Mouse (Mus musculus): ENCODE results near the gene Armcx5. TPM values are rescaled to one million over a fixed set of nuclear protein-coding genes. Genes with fewer than 3 reads are reported as not detected.

Gene Armcx5
- 9.5 TPM for polyA plus RNA-seq (2014; fragmentation: Illumina TruSeq; extraction: RNeasy Lipid Tissue Mini Kit (QIAGEN cat#74804); ENCODE audit: low replicate concordance)

DNA sequence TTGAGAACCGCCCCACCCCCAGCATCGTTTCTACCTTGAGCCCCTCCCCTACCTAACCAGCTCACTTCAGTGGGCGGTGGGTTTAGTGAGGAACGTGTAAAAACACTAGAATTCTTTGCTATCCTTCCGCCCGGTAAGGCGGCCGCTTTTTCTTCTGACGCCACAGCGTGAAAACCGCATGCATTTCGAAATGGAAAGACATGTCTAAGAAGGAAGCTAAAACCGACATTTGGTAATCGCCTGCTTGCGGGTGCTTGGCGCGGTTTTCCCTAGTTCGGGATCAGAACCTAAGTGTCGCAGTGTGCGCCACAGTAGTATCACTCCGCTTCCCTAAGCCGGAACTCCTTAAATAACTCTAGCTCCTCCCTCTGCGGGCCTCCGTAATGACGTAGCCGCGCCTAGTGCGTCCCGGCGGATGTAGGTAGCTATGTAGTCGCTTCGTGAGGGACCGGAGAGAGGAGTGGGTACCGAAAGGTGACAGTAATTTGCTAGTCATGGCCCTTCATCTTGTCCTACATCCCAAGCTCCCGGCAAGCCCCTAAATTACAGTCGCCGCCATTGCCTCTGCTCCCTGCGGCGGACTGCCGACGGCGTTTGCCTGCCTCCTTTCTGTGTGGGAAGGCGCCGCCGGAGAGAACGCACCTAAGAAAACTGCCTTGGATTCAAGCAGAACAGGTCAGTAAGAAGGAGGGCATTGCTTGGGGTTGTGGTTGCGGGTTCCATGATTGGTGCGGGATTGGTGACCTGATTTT, at the start of gene Armcx5, which contains the start of gene Gprasp1:
Gene Armcx5, plus strand, starts transcription at position 430 of the 752 bp plus-strand sequence.
Gene Gprasp1, plus strand, starts transcription at position 430 of the 752 bp plus-strand sequence.

GRCm38 (mm10) chrX:135693633-135694032, 48.9 kb upstream of the Armcx5 start, which contains the start of gene Tcp11x2:
TSS of gene Tcp11x2 (minus strand) at chrX:135693790.

GRCm38 (mm10) chrX:135725161-135725560, 17.4 kb upstream of the Armcx5 start, which contains the start of gene Tmsb15a:
TSS of gene Tmsb15a (minus strand) at chrX:135725261.

Other genes with a start within 250 kb of the Armcx5 start
- gene AV320801, start 248.1 kb upstream of the Armcx5 start, polyA plus RNA-seq (2014; fragmentation: Illumina TruSeq; extraction: RNeasy Lipid Tissue Mini Kit (QIAGEN cat#74804); ENCODE audit: low replicate concordance), result not detected
- 3.5 TPM for gene Nxf7, start 144.0 kb upstream of the Armcx5 start, polyA plus RNA-seq (2014; fragmentation: Illumina TruSeq; extraction: RNeasy Lipid Tissue Mini Kit (QIAGEN cat#74804); ENCODE audit: low replicate concordance)
- gene Prame, start 115.0 kb upstream of the Armcx5 start, polyA plus RNA-seq (2014; fragmentation: Illumina TruSeq; extraction: RNeasy Lipid Tissue Mini Kit (QIAGEN cat#74804); ENCODE audit: low replicate concordance), result not detected
- not detected for gene Tcp11x2, start 48.9 kb upstream of the Armcx5 start, polyA plus RNA-seq (2014; fragmentation: Illumina TruSeq; extraction: RNeasy Lipid Tissue Mini Kit (QIAGEN cat#74804); ENCODE audit: low replicate concordance)
- not detected for gene Tmsb15a, start 17.5 kb upstream of the Armcx5 start, polyA plus RNA-seq (2014; fragmentation: Illumina TruSeq; extraction: RNeasy Lipid Tissue Mini Kit (QIAGEN cat#74804); ENCODE audit: low replicate concordance)
- 19.4 TPM for gene Gprasp1, start within 50 bp of the Armcx5 start, polyA plus RNA-seq (2014; fragmentation: Illumina TruSeq; extraction: RNeasy Lipid Tissue Mini Kit (QIAGEN cat#74804); ENCODE audit: low replicate concordance)
- 7.4 TPM for gene Bhlhb9, start 54.9 kb downstream of the Armcx5 start, polyA plus RNA-seq (2014; fragmentation: Illumina TruSeq; extraction: RNeasy Lipid Tissue Mini Kit (QIAGEN cat#74804); ENCODE audit: low replicate concordance)
- 2.4 TPM for gene Gprasp2, start 96.3 kb downstream of the Armcx5 start, polyA plus RNA-seq (2014; fragmentation: Illumina TruSeq; extraction: RNeasy Lipid Tissue Mini Kit (QIAGEN cat#74804); ENCODE audit: low replicate concordance)

All from small intestine, adult 10 weeks (tissue).